Mouse (Mus musculus): Measurements from ENCODE around the gene Alk. TPM values are rescaled to one million over a fixed set of nuclear protein-coding genes. Genes with fewer than 3 reads are reported as not detected.

The Alk gene
- total RNA-seq (2023) = not detected

DNA sequence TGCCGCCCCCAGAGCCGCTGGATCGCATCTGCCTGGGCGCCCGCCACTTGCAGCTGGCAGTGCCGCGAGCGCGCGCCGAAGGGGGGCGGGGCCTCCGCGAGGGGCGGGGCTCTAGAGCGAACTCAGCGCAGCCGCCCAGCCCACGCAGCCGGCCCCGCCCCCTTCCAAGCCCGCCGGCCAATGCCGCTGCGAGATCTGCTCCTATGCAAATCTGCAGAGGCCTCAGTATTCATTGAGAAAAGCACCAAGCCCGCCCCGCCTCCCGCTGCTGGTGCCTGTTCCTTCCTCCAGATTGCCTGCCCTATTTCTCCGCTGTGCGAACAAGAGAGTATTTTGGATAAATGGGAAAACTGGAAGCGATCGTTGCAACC is at the start of gene Alk:
Alk (minus strand) TSS at position 18 of the 371 bp plus-strand sequence.

Other genes starting within 250 kb of the Alk start
- gene Ypel5, start 231.8 kb upstream of the Alk start, total RNA-seq (2023) = 100 to 1,000 TPM; 143 to 159 TPM